Mouse (Mus musculus) olfactory bulb, adult 2 months (tissue): ENCODE data around the gene Olfr1262. TPM values are rescaled to one million over a fixed set of nuclear protein-coding genes. Genes with fewer than 3 reads are reported as not detected.

ENCODE experiments used
- H3K27ac ChIP-seq: fragments of 200-500 bp; 2 replicates; pipeline ENCODE4 v1.5.1; 2012; ENCODE audit warnings: low read depth, low read length; ENCODE audit not compliant: insufficient read depth
- H3K4me1 ChIP-seq: fragments of 200-500 bp; 2 replicates; pipeline ENCODE4 v1.6.1; 2012; ENCODE audit warnings: low read length; ENCODE audit not compliant: control insufficient read depth, insufficient read depth
- H3K4me3 ChIP-seq: fragments of 200-500 bp; 2 replicates; pipeline ENCODE4 v1.5.1; 2012; ENCODE audit warnings: mild to moderate bottlenecking, low read depth, low read length, moderate library complexity; ENCODE audit not compliant: insufficient read depth
- CTCF ChIP-seq: fragments of 200-500 bp; IDR thresholded peaks from 2 replicates; pipeline ENCODE4 v1.5.1; 2012; ENCODE audit warnings: low read depth, mild to moderate bottlenecking, low read length, moderate library complexity; ENCODE audit not compliant: insufficient read depth
- POLR2A ChIP-seq: fragments of 200-500 bp; IDR thresholded peaks from 2 replicates; pipeline ENCODE4 v1.6.1; 2012; ENCODE audit warnings: mild to moderate bottlenecking, low read depth, low read length, moderate library complexity; ENCODE audit not compliant: insufficient read depth
- WGBS: fragments of 180-500 bp; shearing (Covaris S2); methylation state at CpG from one replicate; pipeline ENCODE4 v1.1.7; 2018; 5-methylcytosine and 5-hydroxymethylcytosine counted together
- polyA plus RNA-seq: library from polyadenylated mRNA; stranded (reverse); fragments of >200 nt; gene quantifications from 2 replicates; pipeline ENCODE4 v1.2.4, GENCODE M21; 2012; ENCODE audit warnings: low replicate concordance; ENCODE audit not compliant: missing spikeins, insufficient read depth, insufficient read length

Olfr1262 gene
- not detected in 2 replicates for polyA plus RNA-seq

GRCm38 (mm10) chr2:89999845-90000244 is at the start of gene Olfr1262:
Olfr1262 (plus strand) TSS chr2:90000145.
- no peak within 1 kb of the TSS for H3K4me3 ChIP-seq
- TF ChIP-seq POLR2A (no peak), CTCF (no peak)
- no peak within 1 kb of the TSS for H3K27ac ChIP-seq
- H3K4me1 ChIP-seq, result no peaks in the 10 kb centered on the region

- Histone ChIP-seq H3K27ac (no peak within 1 kb of the TSS), H3K4me3 (no peak within 1 kb of the TSS), H3K4me1 (no peaks in the 10 kb centered on the region)
- 33% methylated on average over 2 of the region's 2 CpGs for WGBS
- TF ChIP-seq CTCF, result no peak
- TF ChIP-seq POLR2A, result no peak
Measured at GRCm38 (mm10) chr2:89974184-89974583, 25.8 kb upstream of the Olfr1262 start, which contains the start of gene Olfr1260. Olfr1260 (plus strand) TSS chr2:89974340.

GRCm38 (mm10) chr2:89977709-89978108 is 22.2 kb upstream of the Olfr1262 start:
- no peak for TF ChIP-seq POLR2A
- no peak for TF ChIP-seq CTCF
- 86% methylated on average over 2 of the region's 2 CpGs for WGBS
- Histone ChIP-seq H3K4me1 (no peaks in the 10 kb centered on the region), H3K4me3 (no peak overlapping the region), H3K27ac (no peak overlapping the region)

- no peaks in the 10 kb centered on the region for H3K4me1 ChIP-seq
- H3K27ac ChIP-seq, result no peak within 1 kb of the TSS
- no peak within 1 kb of the TSS for H3K4me3 ChIP-seq
- TF ChIP-seq CTCF (no peak), POLR2A (no peak)
Measured at GRCm38 (mm10) chr2:89990921-89991320, 9.0 kb upstream of the Olfr1262 start, which contains the start of gene Olfr1261. Olfr1261 (plus strand) TSS chr2:89991221.

GRCm38 (mm10) chr2:90011831-90012230 is 11.9 kb downstream of the Olfr1262 start, which contains the start of gene Olfr1263:
Olfr1263 (plus strand) TSS chr2:90012131.
- H3K4me1 ChIP-seq, result no peaks in the 10 kb centered on the region
- 61% methylated on average over 2 of the region's 2 CpGs for WGBS
- H3K27ac ChIP-seq, result no peak within 1 kb of the TSS
- no peak for TF ChIP-seq POLR2A
- TF ChIP-seq CTCF, result no peak
- H3K4me3 ChIP-seq, result no peak within 1 kb of the TSS

- 72% methylated on average over 2 of the region's 2 CpGs for WGBS
- TF ChIP-seq CTCF, result no peak
- no peak for TF ChIP-seq POLR2A
Measured at GRCm38 (mm10) chr2:90025477-90025876, 25.5 kb downstream of the Olfr1262 start, which contains the start of gene Olfr1264. Olfr1264 (minus strand) TSS chr2:90025577.

GRCm38 (mm10) chr2:90035037-90035436 is 35.1 kb downstream of the Olfr1262 start, which contains the start of gene Olfr1265:
Olfr1265 (plus strand) TSS chr2:90035337.
- no peak within 1 kb of the TSS for H3K4me3 ChIP-seq
- no peaks in the 10 kb centered on the region for H3K4me1 ChIP-seq
- H3K27ac ChIP-seq, result no peak within 1 kb of the TSS
- TF ChIP-seq POLR2A (no peak), CTCF (no peak)

More at GRCm38 (mm10) chr2:90025477-90025876, 25.5 kb downstream of the Olfr1262 start, which contains the start of gene Olfr1264:
- Histone ChIP-seq H3K27ac (no peak within 1 kb of the TSS), H3K4me1 (no peaks in the 10 kb centered on the region), H3K4me3 (no peak within 1 kb of the TSS)

Other genes with a start within 250 kb of the Olfr1262 start
- gene Olfr1253, start 243.1 kb upstream of the Olfr1262 start, polyA plus RNA-seq, result not detected in 2 replicates
- gene Olfr1254, start 206.5 kb upstream of the Olfr1262 start, polyA plus RNA-seq, result not detected in 2 replicates
- not detected in 2 replicates for gene Olfr1255, start 188.1 kb upstream of the Olfr1262 start, polyA plus RNA-seq
- gene Olfr1256, start 158.6 kb upstream of the Olfr1262 start, polyA plus RNA-seq, result not detected in 2 replicates
- not detected in 2 replicates for gene Olfr48, start 151.9 kb upstream of the Olfr1262 start, polyA plus RNA-seq
- not detected in 2 replicates for gene Olfr1257, start 121.7 kb upstream of the Olfr1262 start, polyA plus RNA-seq
- gene Olfr1258, start 72.8 kb upstream of the Olfr1262 start, polyA plus RNA-seq, result not detected in 2 replicates
- not detected in 2 replicates for gene Olfr1259, start 51.5 kb upstream of the Olfr1262 start, polyA plus RNA-seq
- gene Olfr1260, start 25.8 kb upstream of the Olfr1262 start, polyA plus RNA-seq, result not detected in 2 replicates
- not detected in 2 replicates for gene Olfr1261, start 8.9 kb upstream of the Olfr1262 start, polyA plus RNA-seq
- gene Olfr1263, start 12.0 kb downstream of the Olfr1262 start, polyA plus RNA-seq, result not detected in 2 replicates
- not detected in 2 replicates for gene Olfr1264, start 25.4 kb downstream of the Olfr1262 start, polyA plus RNA-seq
- gene Olfr1265, start 35.2 kb downstream of the Olfr1262 start, polyA plus RNA-seq, result not detected in 2 replicates
- not detected in 2 replicates for gene Olfr140, start 63.4 kb downstream of the Olfr1262 start, polyA plus RNA-seq
- gene Olfr1269, start 121.3 kb downstream of the Olfr1262 start, polyA plus RNA-seq, result not detected in 2 replicates
- gene Olfr32, start 142.2 kb downstream of the Olfr1262 start, polyA plus RNA-seq, result not detected in 2 replicates
- gene Olfr1270, start 152.9 kb downstream of the Olfr1262 start, polyA plus RNA-seq, result not detected in 2 replicates
- not detected in 2 replicates for gene Olfr1506, start 224.3 kb downstream of the Olfr1262 start, polyA plus RNA-seq